Mouse (Mus musculus) embryonic fibroblast, embryonic 13.5 days (primary cell): ENCODE measurements around the gene Zfp341. TPM values are rescaled to one million over a fixed set of nuclear protein-coding genes. Genes with fewer than 3 reads are reported as not detected.

Experiments
- H3K27ac ChIP-seq: 2 replicates; pipeline ENCODE4 v1.5.1; 2012; ENCODE audit warnings: low read length, control low read depth, inconsistent platforms; ENCODE audit not compliant: insufficient read depth
- H3K4me1 ChIP-seq: 2 replicates; pipeline ENCODE4 v1.6.1; 2011; ENCODE audit warnings: low read length; ENCODE audit not compliant: control insufficient read depth, insufficient read depth
- H3K4me3 ChIP-seq: 2 replicates; pipeline ENCODE4 v1.5.1; 2011; ENCODE audit warnings: mild to moderate bottlenecking, control low read depth, low read length; ENCODE audit not compliant: insufficient read depth
- CTCF ChIP-seq: IDR thresholded peaks from 2 replicates; pipeline ENCODE4 v1.5.1; 2011; ENCODE audit warnings: mild to moderate bottlenecking, control low read depth, low read length, moderate library complexity, borderline replicate concordance; ENCODE audit not compliant: insufficient read depth
- POLR2A ChIP-seq: IDR thresholded peaks from 2 replicates; pipeline ENCODE4 v1.6.1; 2011; ENCODE audit warnings: low read depth, mild to moderate bottlenecking, control low read depth, low read length, moderate library complexity
- polyA plus RNA-seq: library from polyadenylated mRNA; stranded (reverse); fragments of >200 nt; gene quantifications from 2 replicates; pipeline ENCODE4 v1.2.4, GENCODE M21; 2011; ENCODE audit warnings: low read depth; ENCODE audit not compliant: missing spikeins, insufficient read length

Zfp341 gene
- polyA plus RNA-seq: 1.8 and 1.9 TPM in 2 replicates

GRCm38 (mm10) chr2:154613118-154614115 lies at the start of gene Zfp341, which contains the start of gene 4930519P11Rik:
Zfp341 (plus strand) TSS chr2:154613297.
4930519P11Rik (minus strand) TSS chr2:154613437.
- Histone ChIP-seq H3K27ac (peak within 1 kb of the TSS; percentile 86), H3K4me3 (peak within 1 kb of the TSS; percentile 55), H3K4me1 (no peaks in the 10 kb centered on the region)
- peak; percentile 26 for TF ChIP-seq CTCF
- peak; percentile 82 for TF ChIP-seq POLR2A

- Histone ChIP-seq H3K4me3 (no peak overlapping the region), H3K4me1 (no peaks in the 10 kb centered on the region), H3K27ac (no peak overlapping the region)
- TF ChIP-seq POLR2A: no peak
- no peak for TF ChIP-seq CTCF
These were observed 49.4 kb upstream of the Zfp341 start for GRCm38 (mm10) chr2:154563612-154564170.

GRCm38 (mm10) chr2:154565562-154565961 lies 47.5 kb upstream of the Zfp341 start:
- no peak overlapping the region for H3K4me3 ChIP-seq
- H3K4me1 ChIP-seq: peaks cover under 1% of the 10 kb centered on the region
- no peak for TF ChIP-seq POLR2A
- TF ChIP-seq CTCF: no peak
- no peak overlapping the region for H3K27ac ChIP-seq

DNA sequence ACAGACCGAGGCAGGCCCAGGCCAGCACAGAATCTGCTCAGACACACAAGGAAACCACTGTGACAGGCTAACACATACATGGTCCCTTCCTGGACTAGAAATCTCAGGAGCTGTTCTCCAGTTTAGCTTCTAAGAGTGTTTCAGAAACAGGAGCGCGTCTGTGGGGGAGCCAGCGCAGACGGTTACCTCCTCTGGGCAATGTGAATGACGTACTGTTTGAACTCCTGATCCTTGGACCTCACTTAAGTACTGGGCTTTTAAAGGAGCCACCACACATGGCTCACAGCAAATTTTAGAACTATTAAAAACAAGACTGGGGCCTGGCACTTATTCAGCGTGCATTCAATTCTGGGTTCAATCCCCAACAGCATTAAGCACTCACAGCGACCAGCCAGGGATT lies 46.5 kb upstream of the Zfp341 start:
- H3K27ac ChIP-seq: no peak overlapping the region
- TF ChIP-seq POLR2A (no peak), CTCF (no peak)
- H3K4me1 ChIP-seq: peaks cover 5% of the 10 kb centered on the region
- H3K4me3 ChIP-seq: no peak overlapping the region

GRCm38 (mm10) chr2:154567766-154568165 lies 45.3 kb upstream of the Zfp341 start:
- Histone ChIP-seq H3K27ac (no peak overlapping the region), H3K4me3 (peak overlapping the region; percentile 65), H3K4me1 (peaks cover 8% of the 10 kb centered on the region)
- TF ChIP-seq POLR2A: no peak
- no peak for TF ChIP-seq CTCF

DNA sequence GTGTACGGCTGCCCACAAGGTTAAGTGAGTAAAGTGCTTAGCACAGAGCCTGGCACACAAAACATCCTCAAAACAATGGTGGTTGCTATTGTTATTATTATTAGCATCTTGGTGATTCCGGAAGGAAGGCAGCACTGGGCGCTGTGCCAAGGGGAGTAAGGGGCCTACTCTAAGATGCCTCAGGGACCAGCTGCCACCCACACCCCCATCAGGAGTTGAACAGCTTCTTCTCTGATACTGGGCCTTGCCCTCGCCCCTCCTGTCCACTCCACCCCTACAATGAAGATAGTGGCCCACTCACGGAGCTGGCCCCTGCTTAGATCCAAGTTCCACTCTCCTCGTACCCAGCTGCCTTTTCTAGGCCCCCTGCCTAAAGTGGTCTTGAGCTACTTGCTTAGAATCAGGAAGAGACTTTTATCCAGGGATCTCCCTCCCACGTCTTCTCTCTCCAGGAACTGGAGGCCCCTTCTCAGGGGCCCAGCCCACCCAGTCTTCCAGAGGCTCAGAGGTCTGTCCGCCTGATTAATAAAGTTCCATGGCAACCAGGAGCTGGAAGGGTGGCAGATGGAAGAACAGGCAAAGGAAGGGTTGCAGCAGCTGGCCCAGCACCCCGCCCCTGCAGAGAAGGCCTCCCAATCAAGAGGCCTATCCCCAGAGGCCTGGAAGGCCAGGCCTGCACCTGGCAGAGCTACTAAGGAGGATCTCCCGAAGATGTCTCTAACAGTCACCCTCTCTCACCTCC lies 44.6 kb upstream of the Zfp341 start:
- TF ChIP-seq CTCF (no peak), POLR2A (no peak)
- Histone ChIP-seq H3K27ac (peak overlapping the region; percentile 41), H3K4me3 (peak overlapping the region; percentile 65), H3K4me1 (peaks cover 8% of the 10 kb centered on the region)

DNA sequence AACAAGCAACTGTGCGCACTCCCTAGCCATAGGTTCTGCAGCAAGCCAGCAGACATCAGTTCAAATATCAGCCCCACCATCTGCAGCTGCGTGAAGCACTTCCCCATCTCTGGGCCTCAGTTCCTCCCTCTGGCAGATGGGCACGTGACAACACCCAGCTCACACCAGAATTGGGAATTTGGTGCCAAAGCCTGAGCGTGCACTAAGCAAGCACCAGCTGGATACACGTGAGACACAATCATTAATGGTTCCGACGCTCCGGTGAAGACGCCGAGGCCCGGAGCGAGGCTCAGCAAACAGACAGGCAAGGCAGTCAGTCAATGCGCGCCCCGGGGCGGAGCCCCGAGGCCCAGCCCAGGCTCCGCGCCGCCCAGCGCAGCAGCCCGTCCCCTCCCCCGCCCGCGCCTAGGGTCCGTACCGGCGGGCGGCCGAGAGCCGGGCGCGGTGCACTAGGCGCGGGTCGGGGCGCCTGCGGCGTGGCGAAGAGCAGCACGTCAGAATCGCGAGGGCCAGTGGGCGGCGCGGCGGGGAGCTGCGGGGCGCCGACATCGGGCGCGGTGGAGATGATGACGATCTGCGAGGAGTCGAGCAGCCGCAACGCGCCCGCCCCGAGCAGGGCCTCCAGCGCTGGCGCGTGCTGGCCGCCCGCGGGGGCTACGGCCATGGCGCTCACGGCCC lies 43.9 kb upstream of the Zfp341 start:
- TF ChIP-seq CTCF: no peak
- peak; percentile 74; the same call in 1 of the 2 replicates for TF ChIP-seq POLR2A
- Histone ChIP-seq H3K27ac (peak overlapping the region; percentile 41), H3K4me3 (peak overlapping the region; percentile 65), H3K4me1 (peaks cover 8% of the 10 kb centered on the region)

DNA sequence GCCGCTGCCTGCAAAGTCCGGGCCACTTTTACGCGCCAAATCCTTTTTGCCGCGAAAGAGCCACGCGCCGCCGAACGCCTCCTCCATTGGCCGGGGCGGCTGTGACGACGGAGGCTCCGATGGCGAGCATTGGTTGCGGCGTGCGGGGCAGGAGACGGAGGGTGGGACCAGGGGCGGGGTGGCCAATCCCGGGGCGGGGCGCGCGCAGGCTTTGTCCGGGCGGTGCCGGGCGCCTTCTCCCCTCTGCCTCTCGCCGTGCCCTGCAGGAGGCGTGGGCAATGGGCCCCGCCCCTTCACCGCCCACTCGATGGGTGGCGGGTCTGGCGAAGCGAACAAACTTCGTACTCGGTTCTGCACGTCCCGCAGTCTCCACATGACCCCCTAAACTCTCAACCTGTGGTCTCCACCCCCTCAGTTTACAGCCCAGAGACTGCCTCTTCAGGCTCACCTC lies 43.2 kb upstream of the Zfp341 start, which contains the start of gene E2f1:
E2f1 (minus strand) TSS at position 57 of the 451 bp plus-strand sequence.
- Histone ChIP-seq H3K27ac (peak within 1 kb of the TSS; percentile 46), H3K4me1 (peaks cover 8% of the 10 kb centered on the region), H3K4me3 (peak within 1 kb of the TSS; percentile 65)
- TF ChIP-seq CTCF (no peak), POLR2A (peak; percentile 76)

DNA sequence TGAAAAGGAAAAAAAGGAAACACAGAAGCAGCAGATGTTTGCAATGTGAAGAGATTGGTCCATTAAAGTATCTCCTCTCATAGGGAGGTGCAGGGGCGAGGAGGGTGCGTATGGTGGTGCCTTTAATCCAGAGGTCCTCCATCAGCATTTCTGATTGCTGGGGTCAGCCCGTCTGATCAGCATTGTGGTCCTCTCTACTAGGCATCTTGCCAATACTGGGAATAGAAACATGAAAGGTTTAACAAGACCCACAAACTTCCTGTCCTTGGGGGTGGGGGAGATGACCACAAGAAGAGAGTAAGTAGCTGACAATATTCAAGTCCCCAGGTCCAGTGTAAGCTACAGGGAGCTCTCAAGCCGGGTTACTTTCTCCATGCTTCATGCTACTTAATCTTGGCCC lies 42.4 kb upstream of the Zfp341 start:
- Histone ChIP-seq H3K27ac (peak overlapping the region; percentile 46), H3K4me1 (peaks cover 8% of the 10 kb centered on the region), H3K4me3 (no peak overlapping the region)
- no peak for TF ChIP-seq CTCF
- no peak for TF ChIP-seq POLR2A
